Mouse (Mus musculus): ENCODE measurements around the gene Lgi1. TPM values are rescaled to one million over a fixed set of nuclear protein-coding genes. Genes with fewer than 3 reads are reported as not detected.

The Lgi1 gene
- 0.40 and 0.70 TPM in 2 replicates for polyA plus RNA-seq (2014; fragmentation: Nextera tagmentation; extraction: Ambion mirVana)

DNA sequence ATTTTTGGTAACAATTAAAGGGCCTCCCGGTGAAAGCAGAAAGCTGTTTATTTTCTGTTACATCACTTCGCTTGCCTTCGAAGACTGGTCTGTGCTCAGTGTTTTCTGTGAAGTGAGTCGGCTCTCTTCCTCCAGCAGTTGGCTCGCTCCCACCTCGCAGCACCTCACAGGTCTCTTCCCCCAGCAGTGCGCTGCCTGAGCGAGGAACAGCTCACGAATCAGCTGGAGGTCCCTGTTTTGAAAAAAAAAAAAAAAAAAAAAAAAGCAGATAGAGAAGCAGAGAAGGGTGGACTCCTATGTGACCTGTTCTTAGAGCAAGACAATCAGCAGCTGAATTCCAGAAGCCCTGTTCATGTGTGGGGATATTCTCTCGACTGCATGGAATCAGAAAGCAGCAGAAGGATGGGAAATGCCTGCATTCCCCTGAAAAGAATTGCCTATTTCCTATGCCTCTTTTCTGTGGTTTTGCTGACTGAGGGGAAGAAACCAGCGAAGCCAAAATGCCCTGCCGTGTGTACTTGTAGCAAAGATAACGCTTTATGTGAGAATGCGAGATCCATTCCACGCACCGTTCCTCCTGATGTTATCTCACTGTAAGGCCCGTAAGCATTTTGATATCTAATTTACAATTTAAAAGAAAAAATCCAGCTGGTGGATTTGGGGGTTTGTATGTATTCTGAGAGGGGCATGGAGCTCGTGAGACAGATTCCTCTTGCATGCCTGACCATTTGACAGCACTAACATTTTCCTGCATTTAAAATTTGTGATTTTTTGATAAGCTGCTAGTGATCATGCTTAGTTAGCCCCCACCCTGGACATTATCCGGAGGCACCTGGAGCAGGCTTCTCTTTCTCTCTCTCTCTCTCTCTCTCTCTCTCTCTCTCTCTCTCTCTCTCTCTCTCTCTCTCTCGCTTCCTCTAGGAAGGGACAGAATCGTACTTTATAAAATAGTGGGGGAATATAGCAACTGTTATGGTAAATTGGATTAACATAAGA, at the start of gene Lgi1:
Gene Lgi1, plus strand, starts transcription at position 32 of the 996 bp plus-strand sequence.
- ATAC-seq (ENCODE audit: insufficient read depth, low FRiP score, low TSS enrichment), result no peak
- H3K9ac ChIP-seq (ENCODE audit: low read length), result no peak within 1 kb of the TSS

DNA sequence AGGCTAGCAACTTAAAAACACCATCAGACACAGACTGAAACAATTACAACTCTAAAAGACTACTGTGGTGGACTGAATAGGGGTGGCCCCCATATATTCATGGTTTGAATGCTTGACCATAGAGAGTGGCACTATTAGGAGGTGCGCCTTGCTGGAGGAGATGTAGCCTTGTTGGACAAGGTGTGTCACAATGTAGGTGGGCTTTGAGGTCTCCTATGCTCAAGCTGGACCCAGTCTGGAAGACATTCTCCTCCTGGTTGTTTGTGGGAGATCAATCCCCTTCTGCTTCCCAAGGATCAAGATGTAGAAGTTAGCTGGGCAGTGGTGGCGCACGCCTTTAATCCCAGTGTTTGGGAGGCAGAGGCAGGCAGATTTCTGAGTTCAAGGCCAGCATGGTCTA, 46.6 kb upstream of the Lgi1 start:
- ATAC-seq (ENCODE audit: insufficient read depth, low FRiP score, low TSS enrichment) (no peak), DNase-seq (ENCODE audit: low spot score) (no peak)
- 97% methylated on average over 3 of the region's 3 CpGs for WGBS
- H3K4me1 ChIP-seq (ENCODE audit: control insufficient read depth, insufficient read depth, low read length), result no peaks in the 10 kb centered on the region
- no peak overlapping the region for H3K4me3 ChIP-seq (ENCODE audit: low read depth, low read length)
- H3K36me3 ChIP-seq (ENCODE audit: control insufficient read depth, insufficient read depth, low read length), result no peaks in the 10 kb centered on the region; the same call in 1 of the 2 replicates
- H3K27me3 ChIP-seq (ENCODE audit: control insufficient read depth, insufficient read depth, low read length), result no peaks in the 10 kb centered on the region
- H3K9ac ChIP-seq (ENCODE audit: low read length), result no peak overlapping the region
- H3K27ac ChIP-seq (ENCODE audit: low read depth, low read length), result no peak overlapping the region
- H3K4me2 ChIP-seq (ENCODE audit: low read depth), result no peak overlapping the region
- no peaks in the 10 kb centered on the region for H3K9me3 ChIP-seq (ENCODE audit: control insufficient read depth, low read length)

More for the DNA sequence above, at the start of gene Lgi1:
- no peak within 1 kb of the TSS for H3K27ac ChIP-seq (ENCODE audit: low read depth, low read length)
- H3K4me3 ChIP-seq (ENCODE audit: low read depth, low read length), result no peak within 1 kb of the TSS
- 38% methylated on average over 21 of the region's 21 CpGs for WGBS
- no peak for DNase-seq (ENCODE audit: low spot score)
- no peaks in the 10 kb centered on the region for H3K27me3 ChIP-seq (ENCODE audit: control insufficient read depth, insufficient read depth, low read length)
- peak within 1 kb of the TSS; percentile 1 for H3K4me2 ChIP-seq (ENCODE audit: low read depth)
- H3K9me3 ChIP-seq (ENCODE audit: control insufficient read depth, low read length), result no peaks in the 10 kb centered on the region
- H3K4me1 ChIP-seq (ENCODE audit: control insufficient read depth, insufficient read depth, low read length), result no peaks in the 10 kb centered on the region
- no peaks in the 10 kb centered on the region for H3K36me3 ChIP-seq (ENCODE audit: control insufficient read depth, insufficient read depth, low read length)

DNA sequence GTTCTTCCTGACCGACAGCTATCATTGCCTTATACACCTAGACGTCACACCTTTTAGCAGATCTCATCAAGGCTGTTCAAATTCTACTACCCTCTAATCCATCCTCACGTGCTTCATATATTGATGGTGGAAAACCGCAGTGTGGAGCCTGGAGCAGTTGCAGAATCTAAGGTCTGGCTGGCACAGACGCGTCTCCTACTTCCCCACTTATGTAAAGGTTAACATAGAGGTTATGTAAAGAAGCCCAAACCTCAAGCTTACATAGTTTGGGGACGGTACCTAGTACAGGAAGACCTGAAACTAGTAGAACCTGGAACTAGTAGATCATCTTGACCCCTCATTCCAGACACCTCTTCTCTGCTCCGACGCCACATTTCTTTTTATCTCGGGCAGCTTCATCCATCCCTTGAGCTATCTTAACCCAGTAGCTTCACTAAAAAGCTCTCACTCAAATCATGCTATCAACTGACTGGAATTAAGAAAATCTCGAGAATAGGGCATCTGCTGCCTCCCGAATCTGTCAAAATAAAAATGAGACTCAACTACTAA, 40.9 kb upstream of the Lgi1 start:
- Histone ChIP-seq H3K9ac (ENCODE audit: low read length) (peak overlapping the region; percentile 76), H3K4me3 (ENCODE audit: low read depth, low read length) (peak overlapping the region; percentile 65), H3K9me3 (ENCODE audit: control insufficient read depth, low read length) (no peaks in the 10 kb centered on the region), H3K4me1 (ENCODE audit: control insufficient read depth, insufficient read depth, low read length) (peaks cover 8% of the 10 kb centered on the region), H3K27ac (ENCODE audit: low read depth, low read length) (peak overlapping the region; percentile 85), H3K4me2 (ENCODE audit: low read depth) (peak overlapping the region; percentile 53), H3K27me3 (ENCODE audit: control insufficient read depth, insufficient read depth, low read length) (no peaks in the 10 kb centered on the region), H3K36me3 (ENCODE audit: control insufficient read depth, insufficient read depth, low read length) (no peaks in the 10 kb centered on the region)
- ATAC-seq (ENCODE audit: insufficient read depth, low FRiP score, low TSS enrichment), result peak; percentile 32; the same call in 1 of the 2 replicates
- WGBS, result 15% methylated on average over 12 of the region's 12 CpGs
- DNase-seq (ENCODE audit: low spot score), result no peak

DNA sequence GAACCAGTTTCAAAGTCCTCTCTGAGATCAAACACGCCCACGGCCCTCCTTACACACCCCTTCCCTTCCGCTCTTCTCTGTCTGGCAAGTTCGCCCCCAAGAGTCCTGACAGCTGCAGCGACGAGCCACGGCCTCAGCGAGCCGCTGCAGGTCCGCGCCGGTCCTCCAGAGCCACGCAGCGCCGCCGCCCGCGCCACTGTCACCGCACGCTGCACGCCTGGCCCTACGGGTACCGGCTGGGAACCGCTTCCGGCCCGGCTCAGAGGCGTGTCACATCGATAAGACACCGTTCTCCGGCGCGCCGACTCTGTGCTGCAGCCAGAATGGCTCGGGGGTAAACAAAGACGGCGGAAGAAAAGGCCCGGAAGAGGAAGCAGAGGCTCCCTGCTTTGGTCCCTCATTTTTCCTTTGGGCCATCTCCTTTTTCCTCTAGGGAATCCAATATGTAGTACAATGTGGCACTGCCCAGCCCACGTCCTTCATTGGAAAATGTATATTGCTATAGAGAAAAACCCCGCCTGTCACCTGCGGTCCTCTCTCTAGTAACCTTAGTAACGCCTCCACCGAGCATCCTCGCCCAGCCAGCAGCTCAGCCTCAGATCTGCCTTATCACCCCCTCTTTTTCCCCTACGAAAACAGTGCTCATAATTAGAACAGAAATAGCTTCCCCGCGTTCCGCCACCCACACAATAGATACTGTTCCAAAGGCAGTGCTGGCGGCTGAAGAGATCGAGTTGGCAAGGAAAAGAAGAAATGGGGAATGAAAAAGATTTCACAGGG, 40.2 kb upstream of the Lgi1 start, which contains the start of gene Fra10ac1:
Gene Fra10ac1, minus strand, starts transcription at position 252 of the 780 bp plus-strand sequence.
- Histone ChIP-seq H3K4me3 (ENCODE audit: low read depth, low read length) (peak within 1 kb of the TSS; percentile 65), H3K36me3 (ENCODE audit: control insufficient read depth, insufficient read depth, low read length) (no peaks in the 10 kb centered on the region), H3K4me2 (ENCODE audit: low read depth) (peak within 1 kb of the TSS; percentile 53), H3K9me3 (ENCODE audit: control insufficient read depth, low read length) (no peaks in the 10 kb centered on the region), H3K9ac (ENCODE audit: low read length) (peak within 1 kb of the TSS; percentile 76), H3K27me3 (ENCODE audit: control insufficient read depth, insufficient read depth, low read length) (no peaks in the 10 kb centered on the region), H3K4me1 (ENCODE audit: control insufficient read depth, insufficient read depth, low read length) (peaks cover 8% of the 10 kb centered on the region), H3K27ac (ENCODE audit: low read depth, low read length) (peak within 1 kb of the TSS; percentile 85)
- under 1% methylated on average over 49 of the region's 49 CpGs for WGBS
- DNase-seq (ENCODE audit: low spot score), result peak; percentile 92
- ATAC-seq (ENCODE audit: insufficient read depth, low FRiP score, low TSS enrichment), result peak; percentile 98

DNA sequence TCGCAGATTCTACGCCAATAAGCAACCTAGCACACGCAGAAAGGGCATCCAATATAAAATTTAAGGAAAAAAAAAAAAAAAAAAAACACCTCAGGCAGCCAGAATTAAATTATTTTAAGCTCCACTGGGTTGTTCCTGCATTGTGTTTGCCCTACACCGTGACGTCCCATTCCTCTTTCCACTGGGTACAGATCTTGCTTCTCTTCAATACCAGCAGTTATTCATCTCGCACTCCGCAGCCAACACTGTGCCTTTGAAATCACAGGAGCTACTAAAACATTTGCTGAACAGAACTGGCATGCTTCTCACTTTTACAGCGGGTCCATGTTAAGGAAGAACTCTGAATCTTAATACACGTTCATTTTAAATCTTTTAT, 39.7 kb upstream of the Lgi1 start:
- 17% methylated on average over 9 of the region's 9 CpGs for WGBS
- Histone ChIP-seq H3K4me1 (ENCODE audit: control insufficient read depth, insufficient read depth, low read length) (peaks cover 8% of the 10 kb centered on the region), H3K27ac (ENCODE audit: low read depth, low read length) (peak overlapping the region; percentile 85), H3K9ac (ENCODE audit: low read length) (peak overlapping the region; percentile 76), H3K4me3 (ENCODE audit: low read depth, low read length) (peak overlapping the region; percentile 65), H3K9me3 (ENCODE audit: control insufficient read depth, low read length) (no peaks in the 10 kb centered on the region), H3K27me3 (ENCODE audit: control insufficient read depth, insufficient read depth, low read length) (no peaks in the 10 kb centered on the region), H3K4me2 (ENCODE audit: low read depth) (peak overlapping the region; percentile 53), H3K36me3 (ENCODE audit: control insufficient read depth, insufficient read depth, low read length) (no peaks in the 10 kb centered on the region)
- ATAC-seq (ENCODE audit: insufficient read depth, low FRiP score, low TSS enrichment) (peak; percentile 46; the same call in 1 of the 2 replicates), DNase-seq (ENCODE audit: low spot score) (peak; percentile 33)

DNA sequence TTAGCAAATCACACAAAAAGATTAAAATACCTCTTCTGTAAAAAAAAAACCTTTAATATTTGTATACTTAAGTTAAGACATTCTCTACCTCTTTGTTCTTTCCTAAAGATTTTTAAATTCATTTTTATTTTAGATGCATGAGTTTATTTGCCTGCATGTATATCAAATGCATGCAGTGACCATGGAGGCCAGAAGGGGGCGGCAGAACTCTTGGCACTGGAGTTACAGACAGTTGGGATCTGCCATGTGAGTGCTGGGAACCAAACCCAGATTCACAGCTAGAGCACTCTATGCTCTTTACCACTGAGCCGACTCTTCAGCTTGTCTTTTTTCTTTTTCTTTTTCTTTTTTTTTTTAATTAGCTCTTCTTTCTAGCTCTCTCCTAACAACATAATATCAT, 35.6 kb upstream of the Lgi1 start:
- Histone ChIP-seq H3K9ac (ENCODE audit: low read length) (no peak overlapping the region), H3K27ac (ENCODE audit: low read depth, low read length) (no peak overlapping the region), H3K27me3 (ENCODE audit: control insufficient read depth, insufficient read depth, low read length) (no peaks in the 10 kb centered on the region), H3K4me3 (ENCODE audit: low read depth, low read length) (no peak overlapping the region), H3K9me3 (ENCODE audit: control insufficient read depth, low read length) (no peaks in the 10 kb centered on the region), H3K36me3 (ENCODE audit: control insufficient read depth, insufficient read depth, low read length) (no peaks in the 10 kb centered on the region), H3K4me2 (ENCODE audit: low read depth) (no peak overlapping the region), H3K4me1 (ENCODE audit: control insufficient read depth, insufficient read depth, low read length) (peaks cover 2% of the 10 kb centered on the region; the same call in 1 of the 2 replicates)
- 53% methylated on average over 2 of the region's 2 CpGs for WGBS
- ATAC-seq (ENCODE audit: insufficient read depth, low FRiP score, low TSS enrichment) (no peak), DNase-seq (ENCODE audit: low spot score) (no peak)

GRCm38 (mm10) chr19:38232087-38232486, 32.2 kb upstream of the Lgi1 start:
- Histone ChIP-seq H3K27me3 (ENCODE audit: control insufficient read depth, insufficient read depth, low read length) (no peaks in the 10 kb centered on the region), H3K4me3 (ENCODE audit: low read depth, low read length) (no peak overlapping the region), H3K4me1 (ENCODE audit: control insufficient read depth, insufficient read depth, low read length) (no peaks in the 10 kb centered on the region), H3K36me3 (ENCODE audit: control insufficient read depth, insufficient read depth, low read length) (no peaks in the 10 kb centered on the region), H3K9me3 (ENCODE audit: control insufficient read depth, low read length) (no peaks in the 10 kb centered on the region), H3K4me2 (ENCODE audit: low read depth) (no peak overlapping the region), H3K9ac (ENCODE audit: low read length) (no peak overlapping the region), H3K27ac (ENCODE audit: low read depth, low read length) (no peak overlapping the region)
- ATAC-seq (ENCODE audit: insufficient read depth, low FRiP score, low TSS enrichment) (no peak), DNase-seq (ENCODE audit: low spot score) (no peak)
- WGBS, result 32% methylated on average over 8 of the region's 8 CpGs

DNA sequence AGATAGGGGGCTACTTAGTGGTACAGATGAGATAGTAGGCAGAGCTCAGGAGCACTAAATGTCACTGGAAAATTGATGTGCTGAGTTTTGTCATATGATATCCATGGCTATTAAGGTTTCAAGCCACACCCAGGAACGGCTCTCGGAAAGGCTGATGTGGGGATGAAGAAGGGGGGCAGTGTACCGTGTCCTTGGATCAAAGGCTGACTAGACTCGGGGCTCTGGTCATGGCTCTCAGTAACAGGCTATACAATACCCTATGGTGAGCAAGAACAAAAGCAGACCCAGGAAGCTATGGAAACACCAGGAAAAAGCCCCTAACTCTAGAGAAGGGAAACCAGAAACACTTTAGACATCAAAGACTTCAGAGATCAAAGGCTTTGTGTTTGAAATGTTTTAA, 31.8 kb upstream of the Lgi1 start:
- WGBS, result 9% methylated on average over 4 of the region's 4 CpGs
- DNase-seq (ENCODE audit: low spot score), result no peak
- no peaks in the 10 kb centered on the region for H3K4me1 ChIP-seq (ENCODE audit: control insufficient read depth, insufficient read depth, low read length)

More for the DNA sequence above, 31.8 kb upstream of the Lgi1 start:
- Histone ChIP-seq H3K4me3 (ENCODE audit: low read depth, low read length) (no peak overlapping the region), H3K36me3 (ENCODE audit: control insufficient read depth, insufficient read depth, low read length) (no peaks in the 10 kb centered on the region), H3K27ac (ENCODE audit: low read depth, low read length) (no peak overlapping the region), H3K9ac (ENCODE audit: low read length) (no peak overlapping the region), H3K9me3 (ENCODE audit: control insufficient read depth, low read length) (no peaks in the 10 kb centered on the region), H3K27me3 (ENCODE audit: control insufficient read depth, insufficient read depth, low read length) (no peaks in the 10 kb centered on the region), H3K4me2 (ENCODE audit: low read depth) (no peak overlapping the region)
- no peak for ATAC-seq (ENCODE audit: insufficient read depth, low FRiP score, low TSS enrichment)
